Mouse (Mus musculus) erythroblast, embryonic 14.5 days (primary cell): Measurements from ENCODE around the gene Pclo.

Source experiments
- GATA1 ChIP-seq: IDR thresholded peaks from 2 replicates; pipeline ENCODE4 v1.6.1; 2012; ENCODE audit warnings: low read length, inconsistent platforms, mixed read lengths
- TAL1 ChIP-seq: IDR thresholded peaks from 3 replicates; pipeline ENCODE4 v1.6.1; 2012; ENCODE audit warnings: low read length, inconsistent platforms, mixed read lengths

GRCm38 (mm10) chr5:14853650-14854049 lies 338.9 kb downstream of the Pclo start:
- TF ChIP-seq GATA1 (no peak), TAL1 (no peak)
